Mouse (Mus musculus): Measurements from ENCODE around the gene Serpina3m.
A peak's percentile ranks its signal among the peaks of the same experiment; 100 is the strongest.
"Not testable (repeated sequence)": the region's sequence is repeated elsewhere in the genome, so short reads cannot be mapped to it uniquely, and the experiment has no call there.

The Serpina3m gene

DNA sequence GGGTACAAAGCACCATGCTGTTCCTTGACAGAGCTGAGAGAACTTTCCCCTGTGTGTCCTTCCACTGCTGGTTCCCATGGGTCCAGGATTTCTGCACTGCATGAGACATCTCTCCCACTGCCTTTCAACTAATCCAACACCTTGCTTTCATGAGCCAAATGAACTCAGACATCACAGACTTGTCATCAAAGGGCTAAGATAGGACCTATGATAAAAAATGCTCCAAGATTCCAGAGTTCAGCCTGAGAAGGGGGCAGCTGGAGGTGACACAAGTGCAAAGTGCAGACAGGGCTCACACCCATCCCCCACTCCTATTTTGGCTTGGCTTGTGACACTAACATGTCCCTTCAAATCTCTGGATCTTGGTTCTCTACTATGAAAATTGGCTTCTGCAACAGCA lies 50.2 kb downstream of the Serpina3m start:
- no peak for DNase-seq (ENCODE audit: low read depth, low spot score)

DNA sequence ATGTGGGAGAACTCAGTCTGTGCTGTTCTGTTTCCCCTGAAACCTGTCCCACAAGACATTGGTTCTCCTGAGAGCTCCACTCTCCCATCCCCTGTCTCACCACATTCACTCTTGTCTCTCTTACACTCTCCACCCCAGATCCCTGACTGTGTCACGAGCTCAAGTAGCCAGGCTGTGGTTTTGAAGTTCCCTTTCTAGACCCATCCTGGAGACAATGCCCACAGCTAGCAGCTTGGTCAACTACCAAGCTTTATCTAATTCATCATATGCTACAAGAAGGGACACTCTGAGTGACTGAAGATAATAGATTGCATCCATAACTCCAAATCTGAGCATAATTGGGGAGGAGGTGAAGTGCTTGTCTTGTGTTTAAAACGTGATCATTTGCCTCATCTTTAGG lies 52.8 kb downstream of the Serpina3m start:
- DNase-seq (ENCODE audit: low read depth, low spot score) = not testable (repeated sequence)

DNA sequence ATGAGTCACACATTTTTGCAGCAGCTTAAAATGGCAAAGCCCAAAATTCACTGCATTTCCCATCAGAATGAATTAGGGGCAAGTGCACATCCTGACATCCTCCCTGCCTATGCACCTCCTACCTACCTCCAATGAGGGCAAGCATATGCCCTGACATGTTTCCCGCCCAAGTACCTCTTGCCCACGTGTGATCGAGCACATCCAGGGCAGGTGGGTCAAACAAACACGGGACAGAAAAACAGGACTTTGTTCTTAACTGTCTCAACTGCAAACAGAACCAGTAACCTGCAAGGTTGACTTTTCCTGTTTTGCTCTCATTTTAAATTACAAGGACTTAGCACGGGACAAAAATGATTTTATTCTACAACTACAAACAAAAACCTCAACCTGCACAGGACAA lies 65.7 kb downstream of the Serpina3m start:
- no peak for DNase-seq (ENCODE audit: low read depth, low spot score)

DNA sequence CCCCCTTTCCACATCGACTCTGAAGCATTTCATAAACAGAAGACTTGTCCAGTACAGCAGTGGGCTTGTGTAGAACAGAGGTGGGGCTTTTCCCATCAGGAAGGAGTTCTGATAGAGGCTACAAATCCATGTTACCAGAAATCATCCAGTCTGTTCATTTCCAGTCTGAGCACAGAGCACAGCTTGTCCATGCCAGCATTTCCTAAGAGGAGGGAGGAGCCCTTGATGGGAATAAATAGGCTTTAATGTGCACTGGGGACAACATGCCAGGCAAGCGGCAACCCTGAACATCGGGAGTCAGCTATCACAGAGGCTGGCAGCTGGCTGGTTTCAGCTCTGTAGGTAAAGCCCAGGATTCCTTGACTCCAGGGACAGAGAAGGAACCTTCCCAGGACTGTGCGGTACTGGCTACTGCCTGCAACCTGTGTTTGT lies 68.2 kb downstream of the Serpina3m start, which contains the start of gene Serpina3n:
Gene Serpina3n (plus strand): TSS at position 276 of the 432 bp plus-strand sequence.
- peak; percentile 46 for DNase-seq (ENCODE audit: low read depth, low spot score)

DNA sequence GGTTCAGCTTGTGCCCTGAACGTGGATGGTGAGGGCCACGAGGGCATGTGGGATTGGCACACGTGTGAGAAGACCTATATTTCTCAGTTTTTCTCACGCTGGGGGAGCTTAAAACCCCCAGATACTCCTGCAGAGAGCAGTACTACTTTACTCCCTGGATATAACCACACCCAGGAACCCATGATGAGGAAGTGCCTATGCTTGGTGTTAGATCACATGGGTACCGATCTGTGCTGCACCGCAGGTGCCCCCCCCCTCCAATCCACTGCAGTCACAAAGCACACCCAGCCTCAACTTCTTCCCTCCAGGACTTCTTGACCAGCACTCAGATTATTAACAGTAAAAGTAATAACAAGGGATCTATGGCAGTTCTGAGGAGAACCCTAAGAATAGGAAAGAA lies 74.2 kb downstream of the Serpina3m start:
- no peak for DNase-seq (ENCODE audit: low read depth, low spot score)

DNA sequence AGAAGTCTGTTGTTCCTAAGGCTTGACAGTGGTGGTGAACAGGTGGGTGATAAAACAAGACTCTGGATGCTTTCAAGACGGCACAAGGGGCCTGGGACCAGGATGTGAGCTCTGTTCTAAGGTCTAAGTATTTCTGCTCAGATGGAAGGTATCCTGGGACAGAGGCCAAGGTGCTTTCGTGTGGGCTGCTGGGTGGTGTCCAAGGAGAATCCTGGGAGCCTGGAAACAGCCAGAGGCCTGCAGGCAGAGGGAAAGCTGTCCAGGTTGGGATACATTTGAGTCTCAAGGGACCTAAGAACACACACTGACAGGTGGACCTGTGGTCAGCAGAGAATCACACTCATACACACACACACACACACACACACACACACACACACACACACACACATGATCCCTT lies 76.3 kb downstream of the Serpina3m start:
- peak; percentile 51 for DNase-seq (ENCODE audit: low read depth, low spot score)

DNA sequence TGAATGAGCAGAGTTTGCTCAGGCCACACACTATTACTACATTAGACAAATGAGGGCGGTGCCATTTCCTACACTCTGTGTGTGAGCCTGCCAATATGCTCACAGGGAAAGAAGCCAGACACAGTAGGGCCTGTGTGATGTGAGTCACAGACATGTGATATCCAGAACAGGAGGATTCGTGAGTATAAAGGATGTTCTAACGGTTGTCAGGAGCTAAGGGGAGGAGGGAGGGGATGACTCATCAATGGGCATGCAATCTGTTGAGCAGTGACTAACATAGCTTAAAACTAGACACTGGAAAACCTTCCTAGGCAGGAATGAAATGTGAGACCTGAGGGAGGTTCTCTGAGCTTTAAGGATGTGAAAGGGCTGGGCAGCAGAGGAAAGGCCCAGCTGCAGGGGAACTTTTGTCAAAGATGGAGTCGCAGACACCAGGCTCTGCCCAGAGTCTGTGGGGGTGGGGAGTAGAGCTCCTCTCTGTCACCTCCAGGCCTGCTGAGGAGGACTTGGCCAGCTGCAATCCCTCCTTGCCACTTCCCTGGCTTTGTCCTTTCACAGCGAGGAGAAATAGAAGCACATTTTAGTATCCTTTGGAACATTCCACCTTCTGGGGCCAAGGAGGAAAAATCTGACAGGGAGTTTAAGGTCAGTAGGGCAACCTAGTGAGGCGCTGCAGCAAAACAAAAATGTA lies 77.5 kb downstream of the Serpina3m start:
- peak; percentile 98 for DNase-seq (ENCODE audit: low read depth, low spot score)

DNA sequence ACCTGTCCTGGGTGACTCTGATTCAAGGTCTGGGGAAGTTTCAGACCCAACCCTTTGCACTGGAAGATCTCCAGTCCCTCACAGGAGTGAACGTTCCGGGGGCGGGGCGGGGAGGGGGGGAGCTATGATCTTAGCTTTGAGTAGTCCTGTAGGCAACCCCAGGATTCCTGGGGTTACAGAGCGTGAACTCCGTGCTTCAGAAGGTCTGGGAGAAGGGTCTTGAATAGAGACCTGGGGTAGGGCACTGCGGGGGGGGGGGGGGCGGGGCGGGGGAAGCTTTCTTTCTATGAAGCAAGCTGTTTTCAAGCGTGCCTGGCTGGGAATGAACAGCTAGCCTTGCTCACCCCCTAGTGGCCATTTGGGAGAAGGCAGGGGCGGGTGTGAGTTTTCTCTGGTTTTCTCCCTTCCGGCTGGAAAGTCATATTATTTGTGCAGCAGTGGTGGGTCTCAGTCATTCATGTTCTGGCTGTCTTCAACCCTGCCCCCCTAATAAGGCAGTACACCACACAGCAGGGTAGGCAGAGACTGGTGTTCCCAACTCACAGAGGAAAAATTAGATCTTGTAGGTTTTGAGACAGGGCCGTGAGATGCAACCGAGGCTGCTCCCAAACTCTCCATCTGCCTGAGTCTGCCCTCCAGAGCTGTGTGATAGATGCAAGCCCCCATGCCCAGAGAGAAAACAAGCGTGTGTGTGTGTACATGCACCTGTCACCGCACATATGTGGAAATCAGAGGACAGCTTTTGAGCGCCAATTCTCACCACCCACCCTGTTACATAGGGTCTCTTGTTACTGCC lies 80.3 kb downstream of the Serpina3m start:
- peak; percentile 79 for DNase-seq (ENCODE audit: low read depth, low spot score)

DNA sequence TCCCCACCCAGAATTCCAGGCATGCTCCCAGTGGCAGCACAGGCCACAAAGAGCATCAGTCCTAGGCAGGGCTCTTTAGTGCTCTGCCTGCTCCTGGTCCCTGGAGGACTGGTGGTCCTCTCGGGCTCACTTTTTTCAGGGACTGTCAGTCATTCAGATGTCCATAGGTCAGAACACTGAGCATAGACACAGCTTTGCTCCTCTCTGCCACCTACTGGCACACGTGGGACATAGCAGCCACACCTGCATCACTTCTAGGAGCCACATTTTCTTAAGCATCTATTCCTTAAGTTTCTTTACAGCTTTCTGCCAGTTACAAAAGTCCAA lies 80.8 kb downstream of the Serpina3m start:
- no peak for DNase-seq (ENCODE audit: low read depth, low spot score)

DNA sequence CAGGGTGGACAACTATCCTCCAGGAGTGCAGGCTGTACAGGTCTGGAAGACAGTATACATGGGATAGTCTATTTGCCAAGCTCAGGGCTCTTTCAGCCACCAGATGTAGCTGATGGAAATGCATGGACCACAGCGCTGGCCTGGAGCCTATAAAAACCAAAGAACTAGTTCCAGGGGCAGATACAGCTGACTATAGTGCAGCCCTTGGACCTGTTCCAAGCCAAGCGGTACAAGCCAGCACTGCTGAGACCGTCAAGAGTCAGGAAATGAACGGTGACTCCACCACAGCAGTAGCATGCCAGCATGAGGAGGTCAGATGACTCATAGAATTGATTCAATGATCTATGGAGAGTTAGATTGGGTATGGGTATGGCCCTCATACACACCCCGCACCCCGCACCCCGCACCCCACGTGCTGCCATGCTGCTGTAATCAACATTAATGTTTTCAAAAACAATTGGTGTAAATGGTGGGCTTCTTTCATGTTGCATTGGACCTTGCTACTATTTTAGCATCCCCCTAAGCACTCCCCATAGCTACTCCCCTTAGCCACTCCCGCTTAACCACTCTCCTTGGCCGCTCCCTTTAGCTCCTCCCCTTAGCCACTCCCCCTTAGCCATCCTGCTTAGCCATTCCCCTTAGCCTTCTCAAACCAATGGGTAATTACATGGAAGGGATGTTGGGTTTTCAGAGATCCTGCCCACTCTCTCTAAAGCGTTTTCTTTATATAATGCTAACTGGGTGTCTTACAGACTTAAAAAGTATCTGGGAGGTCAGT lies 84.5 kb downstream of the Serpina3m start:
- DNase-seq (ENCODE audit: low read depth, low spot score) = no peak

DNA sequence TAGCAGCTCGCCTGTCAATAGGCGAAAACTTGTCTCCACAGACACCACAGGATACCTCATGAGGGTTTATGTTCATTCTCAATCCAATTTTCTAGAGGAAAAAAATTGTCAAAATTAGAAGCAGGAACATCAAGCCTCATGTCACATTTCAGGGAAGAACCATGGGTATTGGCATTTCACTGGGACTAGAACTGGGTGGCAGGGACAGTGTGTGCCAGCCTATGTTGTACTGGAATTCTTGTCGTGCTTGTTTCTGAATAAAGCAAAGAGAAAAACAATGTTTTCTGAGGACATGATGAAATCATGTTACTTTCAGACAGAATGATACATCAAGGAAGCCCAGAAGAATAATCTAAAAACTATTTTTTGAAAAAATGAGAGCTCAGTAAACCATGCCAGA lies 87.3 kb downstream of the Serpina3m start:
- DNase-seq (ENCODE audit: low read depth, low spot score) = peak; percentile 12

DNA sequence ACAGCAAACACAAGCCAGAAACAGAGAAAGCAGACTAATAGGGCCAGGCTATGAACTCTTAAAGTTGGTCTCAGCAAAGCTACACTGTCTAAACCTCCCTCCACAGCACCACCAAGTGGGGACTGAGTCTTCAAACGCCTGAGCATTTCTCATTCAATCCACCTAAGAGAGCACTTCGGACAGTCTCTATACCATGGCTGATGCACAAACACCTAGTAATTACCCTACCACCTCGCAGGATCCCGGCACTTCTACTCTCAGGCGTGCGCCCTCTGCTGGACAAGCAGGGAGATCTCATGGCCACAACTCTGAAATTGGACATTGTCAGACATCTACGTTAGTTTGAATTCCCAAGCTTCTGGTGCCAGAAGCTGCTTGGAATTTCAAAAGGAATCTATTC lies 88.6 kb downstream of the Serpina3m start:
- DNase-seq (ENCODE audit: low read depth, low spot score) = peak; percentile 70

DNA sequence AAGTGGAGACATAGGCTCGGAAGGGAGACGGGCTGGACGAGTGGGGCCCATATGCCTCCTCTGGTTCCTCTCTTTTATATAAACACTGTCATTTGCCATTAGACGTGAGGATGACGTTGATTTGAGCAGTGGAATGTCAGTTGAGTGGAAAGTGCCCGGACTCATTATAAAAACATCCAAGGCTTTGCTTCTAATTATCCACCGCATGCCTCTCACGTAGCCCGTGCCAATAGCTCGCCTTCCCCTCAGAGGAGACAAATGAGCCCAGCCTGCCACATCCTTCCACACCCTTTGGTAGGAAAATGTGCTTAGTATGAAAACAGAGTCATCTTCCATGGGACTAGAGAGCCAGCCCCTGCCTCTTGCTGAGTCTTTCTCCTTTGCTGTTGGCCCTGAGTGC lies 93.1 kb downstream of the Serpina3m start:
- no peak for DNase-seq (ENCODE audit: low read depth, low spot score)

DNA sequence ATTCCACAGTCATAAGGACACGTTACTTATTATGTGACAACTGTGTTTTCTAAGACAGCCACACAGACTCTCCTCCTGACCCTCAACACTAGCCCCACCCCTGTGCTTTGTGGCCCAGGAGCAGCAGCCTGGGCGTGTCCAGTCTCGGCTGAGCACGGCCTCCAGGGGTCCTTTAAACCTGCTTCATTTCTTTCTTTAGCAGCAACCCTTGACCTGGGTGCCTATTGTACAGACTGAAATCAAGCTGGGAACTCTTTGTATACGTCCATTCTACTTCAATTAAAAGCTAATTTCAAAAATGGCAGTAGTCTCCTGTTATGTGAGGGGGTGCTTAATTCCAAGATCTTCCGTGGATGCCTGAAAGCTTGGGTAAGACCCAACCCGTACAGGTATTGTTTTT lies 94.9 kb downstream of the Serpina3m start:
- no peak for DNase-seq (ENCODE audit: low read depth, low spot score)

DNA sequence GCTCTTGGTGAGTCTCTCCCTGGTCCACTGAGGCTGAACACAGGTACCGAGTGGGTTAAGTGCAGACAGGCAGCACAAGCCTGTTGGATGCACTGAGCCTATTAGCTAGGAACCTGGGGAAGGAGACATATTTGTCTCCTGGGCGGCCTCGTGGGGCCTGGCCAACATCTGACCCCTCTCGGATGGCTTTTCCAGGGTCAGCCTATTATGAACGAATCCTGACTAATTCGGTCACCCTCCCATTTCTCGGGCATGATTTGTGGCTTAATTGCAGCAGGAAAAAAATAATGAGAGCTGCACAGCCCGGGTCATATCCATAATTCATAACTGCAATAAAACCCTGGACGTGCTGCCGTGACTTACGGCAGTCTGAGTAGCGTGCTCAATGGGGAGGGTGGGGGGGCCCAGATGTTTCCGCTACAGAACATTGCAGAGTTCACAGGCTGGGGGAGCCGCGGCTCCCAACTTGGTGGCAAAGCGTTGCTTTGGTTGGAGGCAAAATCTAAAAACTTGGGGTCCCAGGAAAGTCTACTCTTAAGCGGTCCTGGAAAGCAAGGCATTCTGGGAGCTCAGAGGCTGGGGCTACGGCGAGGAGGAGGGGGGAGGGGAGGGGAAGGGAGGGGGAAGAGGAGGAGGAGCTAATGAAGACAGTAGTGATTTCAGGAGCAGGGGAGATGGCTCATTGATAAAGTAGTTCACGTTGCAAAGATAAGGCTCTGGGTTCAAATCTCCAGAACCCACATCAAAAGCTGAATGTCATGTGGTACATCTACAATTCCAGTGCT lies 95.9 kb downstream of the Serpina3m start:
- no peak for DNase-seq (ENCODE audit: low read depth, low spot score)

DNA sequence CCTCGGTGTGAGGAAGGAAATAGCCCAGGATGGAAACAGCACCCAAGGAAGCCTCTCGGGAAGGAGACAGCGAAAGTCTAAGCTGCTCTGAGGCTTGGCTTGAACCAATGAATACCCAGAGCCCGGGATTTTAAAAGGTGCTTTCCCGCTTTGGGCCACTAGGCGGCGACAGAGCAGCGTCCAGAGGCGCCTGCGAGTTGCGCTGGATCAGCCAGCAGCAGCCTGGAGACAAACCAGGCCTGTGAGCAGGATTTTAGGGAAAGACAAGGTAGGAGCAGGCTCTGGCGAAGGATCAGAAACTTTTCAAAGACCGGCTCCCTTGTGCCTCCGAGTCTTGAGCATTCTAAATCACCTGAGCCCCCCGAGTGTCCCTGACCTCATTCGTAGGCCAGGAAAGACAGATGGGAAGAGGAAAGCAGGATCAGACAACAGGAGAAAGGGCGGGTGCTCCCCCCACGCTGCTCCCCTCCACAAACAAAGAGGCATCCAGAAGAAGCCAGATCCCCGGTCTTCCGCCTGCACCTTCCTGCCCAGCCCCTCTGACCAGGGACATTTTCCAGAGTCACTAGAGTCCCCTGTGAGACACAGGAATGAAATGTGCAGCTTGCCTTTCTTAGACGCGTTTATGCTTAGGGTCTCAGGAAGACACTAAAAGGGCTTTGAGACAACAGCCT lies 101.9 kb downstream of the Serpina3m start:
- DNase-seq (ENCODE audit: low read depth, low spot score) = peak; percentile 76

DNA sequence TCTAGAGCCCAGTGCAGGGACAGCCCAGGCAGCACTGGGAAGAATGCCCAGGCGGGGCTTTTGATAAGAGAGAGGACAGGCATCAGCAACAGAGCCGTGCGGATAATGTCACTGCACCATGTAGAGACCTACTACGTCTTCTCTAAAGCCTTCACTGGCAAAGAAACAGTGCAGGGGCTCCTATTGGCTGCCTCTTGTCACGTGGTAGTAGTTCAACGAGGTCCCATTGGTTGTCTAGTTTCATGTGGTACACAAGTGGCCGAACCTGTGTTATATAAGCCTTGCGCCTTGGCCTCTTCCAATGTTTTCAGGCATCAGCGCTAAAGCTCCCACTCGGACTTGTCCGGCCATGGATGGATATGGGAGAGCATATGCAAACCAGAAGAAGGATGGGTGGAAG lies 105.4 kb downstream of the Serpina3m start:
- no peak for DNase-seq (ENCODE audit: low read depth, low spot score)
